Mouse (Mus musculus): ENCODE data around the gene Ankmy1. TPM values are rescaled to one million over a fixed set of nuclear protein-coding genes. Genes with fewer than 3 reads are reported as not detected.

Ankmy1 gene
- polyA plus RNA-seq, 1 experiment: 0.11 TPM

GRCm38 (mm10) chr1:92914239-92914638 is 11.5 kb upstream of the Ankmy1 start:
- WGBS: 80% methylated on average over 4 of the region's 4 CpGs
- DNase-seq (ENCODE audit: low read depth, low spot score): no peak

- 25% methylated on average over 1 of the region's 1 CpGs for WGBS
- no peak for DNase-seq (ENCODE audit: low read depth, low spot score)
These were observed 9.6 kb upstream of the Ankmy1 start for GRCm38 (mm10) chr1:92912286-92912685.

GRCm38 (mm10) chr1:92911721-92912138 is 9.0 kb upstream of the Ankmy1 start:
- DNase-seq (ENCODE audit: low read depth, low spot score): no peak
- WGBS: 15% methylated on average over 8 of the region's 8 CpGs

GRCm38 (mm10) chr1:92910925-92911720 is 8.4 kb upstream of the Ankmy1 start:
- WGBS: under 1% methylated on average over 77 of the region's 85 CpGs
- DNase-seq (ENCODE audit: low read depth, low spot score): no peak

DNA sequence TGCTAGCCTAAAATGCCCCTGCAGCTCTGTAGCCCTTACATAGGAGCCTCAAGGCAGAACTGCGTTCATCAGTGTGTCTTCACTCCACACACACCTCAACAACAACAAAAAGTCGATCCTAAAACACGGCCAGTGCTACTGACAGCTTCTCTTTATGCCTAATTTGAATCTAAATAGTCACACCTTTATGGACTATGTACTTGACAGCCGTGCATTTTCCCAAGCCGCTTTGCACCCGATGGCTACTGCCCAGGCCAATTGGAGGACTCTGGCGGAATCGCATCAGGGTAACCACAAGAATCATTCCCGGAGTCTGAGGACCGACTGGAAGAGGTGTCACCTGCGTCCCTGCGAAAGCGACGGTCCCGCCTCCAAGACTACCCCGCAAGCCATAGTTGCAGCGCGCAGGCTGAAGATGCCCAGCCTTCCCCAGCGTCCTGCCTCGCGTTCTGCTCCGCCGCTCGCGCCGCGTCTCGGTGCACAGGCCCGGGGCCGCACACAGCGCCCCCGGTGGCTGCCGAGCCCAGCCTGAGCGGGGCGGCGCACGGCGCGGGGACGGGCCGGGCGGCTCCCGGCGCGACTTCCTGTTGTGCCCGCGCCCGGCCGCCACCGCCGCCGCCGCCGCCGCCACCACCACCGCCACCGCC is 7.7 kb upstream of the Ankmy1 start, which contains the start of gene Rnpepl1:
Gene Rnpepl1, plus strand, starts transcription at position 545 of the 647 bp plus-strand sequence.
- DNase-seq (ENCODE audit: low read depth, low spot score): no peak
- under 1% methylated on average over 37 of the region's 57 CpGs for WGBS

DNA sequence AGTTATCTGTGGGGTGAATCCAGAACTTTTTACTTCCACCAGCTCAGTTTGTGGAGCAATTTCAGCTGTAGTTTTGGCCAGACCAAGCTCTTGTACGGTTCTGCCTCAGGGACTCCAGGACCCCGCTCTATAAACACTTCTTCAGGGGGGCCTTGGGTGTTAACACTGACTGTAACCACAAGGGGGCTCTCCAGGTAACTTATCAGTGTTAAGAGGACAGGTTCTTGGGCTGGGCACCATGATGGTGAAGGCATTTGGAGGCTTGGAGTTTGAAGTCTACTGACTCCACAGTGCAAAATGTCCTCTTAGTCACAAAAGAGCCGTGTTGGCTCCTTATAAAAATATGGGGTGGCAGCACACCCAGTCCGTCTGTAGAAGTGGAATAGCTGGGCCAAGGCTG is 6.4 kb upstream of the Ankmy1 start:
- 74% methylated on average over 4 of the region's 4 CpGs for WGBS
- no peak for DNase-seq (ENCODE audit: low read depth, low spot score)

- WGBS: 99% methylated on average over 3 of the region's 3 CpGs
- DNase-seq (ENCODE audit: low read depth, low spot score): no peak
These were observed 6.0 kb upstream of the Ankmy1 start for GRCm38 (mm10) chr1:92908664-92909063.

- WGBS: 38% methylated on average over 20 of the region's 20 CpGs
These were observed 5.1 kb upstream of the Ankmy1 start for GRCm38 (mm10) chr1:92907632-92908360.

GRCm38 (mm10) chr1:92906779-92907631 is 4.3 kb upstream of the Ankmy1 start, which contains the start of gene Dusp28:
Gene Dusp28, plus strand, starts transcription at chr1:92906981.
- DNase-seq (ENCODE audit: low read depth, low spot score): no peak
- WGBS: under 1% methylated on average over 81 of the region's 81 CpGs

More at GRCm38 (mm10) chr1:92907632-92908360, 5.1 kb upstream of the Ankmy1 start:
- DNase-seq (ENCODE audit: low read depth, low spot score): no peak

DNA sequence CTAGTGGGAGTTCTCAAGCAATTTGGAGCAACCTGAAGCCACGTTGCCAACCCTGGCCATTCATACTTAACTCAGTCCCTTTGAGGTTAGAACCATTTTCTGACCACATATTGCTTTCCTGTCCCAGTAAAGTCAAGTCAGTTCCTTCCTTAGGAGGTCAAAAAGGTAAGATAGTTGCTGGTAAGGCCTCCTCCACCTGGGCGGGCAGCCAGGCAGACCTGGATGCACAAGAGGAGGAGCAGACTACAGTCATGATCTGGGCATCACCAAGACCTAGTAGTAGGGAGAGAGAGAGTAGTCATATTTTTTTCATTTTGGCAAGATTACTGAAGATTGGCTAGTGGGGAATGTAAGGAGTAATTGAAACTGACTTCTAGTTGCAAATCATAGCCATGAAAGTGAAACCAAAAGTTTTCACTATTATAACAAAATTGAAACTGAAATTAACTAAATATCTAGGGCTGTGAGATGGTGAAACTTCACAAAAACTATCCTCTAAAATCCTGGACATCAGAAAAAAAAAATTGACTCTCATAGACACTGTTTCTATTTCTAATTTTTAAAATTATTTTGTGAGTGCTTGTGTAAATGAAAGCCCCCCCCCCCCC is 3.1 kb upstream of the Ankmy1 start:
- WGBS: 91% methylated on average over 2 of the region's 2 CpGs
- no peak for DNase-seq (ENCODE audit: low read depth, low spot score)

DNA sequence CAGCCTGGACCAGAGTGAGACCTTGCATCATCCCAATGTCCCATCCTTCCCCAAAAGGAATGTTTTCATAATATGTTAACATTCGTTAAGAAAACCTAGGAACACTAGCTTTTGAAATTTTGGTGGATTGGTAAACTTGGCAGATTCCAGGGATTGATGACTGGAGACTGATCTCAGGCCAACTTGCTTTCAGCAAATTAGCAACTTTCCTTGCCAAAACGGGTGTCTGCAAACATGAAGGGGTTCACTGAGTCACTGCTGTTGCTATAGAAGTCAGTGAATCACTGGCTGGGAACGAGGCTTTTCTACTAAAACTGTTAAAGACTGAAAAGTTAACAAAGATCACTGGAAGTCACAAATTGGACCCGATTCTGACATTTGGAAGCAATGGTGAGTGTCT is 921 bp upstream of the Ankmy1 start:
- 63% methylated on average over 4 of the region's 4 CpGs for WGBS
- DNase-seq (ENCODE audit: low read depth, low spot score): no peak

- WGBS: 19% methylated on average over 3 of the region's 3 CpGs
- DNase-seq (ENCODE audit: low read depth, low spot score): no peak
These were observed 7.6 kb downstream of the Ankmy1 start for GRCm38 (mm10) chr1:92895089-92895488.

DNA sequence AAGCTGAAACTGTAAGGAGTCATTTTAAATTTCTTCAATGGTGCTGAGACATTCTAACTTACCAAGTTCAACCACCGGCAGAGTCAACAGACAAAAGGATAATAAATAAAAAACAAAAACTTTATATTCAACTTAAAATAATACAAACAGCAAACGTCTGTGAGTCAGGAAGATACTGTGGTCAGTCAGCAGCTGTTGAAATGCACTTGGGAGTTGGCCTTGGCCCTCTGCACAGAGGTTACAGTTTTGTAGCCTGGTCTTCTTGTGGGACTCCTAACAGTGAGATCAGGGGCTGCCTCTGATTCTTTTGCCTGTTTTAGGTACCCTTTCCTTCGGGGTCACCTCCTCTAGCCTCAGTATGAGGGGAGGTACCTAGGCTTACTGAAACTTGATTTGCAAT is 8.8 kb downstream of the Ankmy1 start:
- WGBS: 52% methylated on average over 3 of the region's 3 CpGs
- DNase-seq (ENCODE audit: low read depth, low spot score): no peak

DNA sequence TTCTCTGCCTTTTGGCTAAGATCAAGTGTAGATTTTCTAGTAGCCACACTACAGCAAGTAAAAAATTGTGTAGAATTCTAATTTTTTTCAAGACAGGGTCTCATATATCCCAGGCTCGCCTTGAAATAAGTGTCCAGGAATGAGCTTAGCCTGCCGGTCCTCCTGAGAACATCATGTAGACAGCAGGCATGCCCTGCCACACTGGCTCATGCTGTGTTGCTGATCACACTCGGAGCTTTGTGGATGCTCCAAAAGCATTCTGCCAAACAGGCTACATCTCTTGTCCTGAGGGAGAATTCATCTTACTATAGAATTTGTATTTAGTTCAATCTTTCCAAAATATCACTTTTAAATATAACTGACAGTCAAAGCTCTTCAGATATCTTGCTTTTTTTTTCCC is 9.9 kb downstream of the Ankmy1 start:
- 59% methylated on average over 3 of the region's 3 CpGs for WGBS
- DNase-seq (ENCODE audit: low read depth, low spot score): no peak

GRCm38 (mm10) chr1:92888901-92889655 is 13.6 kb downstream of the Ankmy1 start:
- no peak for DNase-seq (ENCODE audit: low read depth, low spot score)
- WGBS: 49% methylated on average over 7 of the region's 7 CpGs

- no peak for DNase-seq (ENCODE audit: low read depth, low spot score)
- 72% methylated on average over 6 of the region's 6 CpGs for WGBS
These were observed 20.7 kb downstream of the Ankmy1 start for GRCm38 (mm10) chr1:92881982-92882381.

GRCm38 (mm10) chr1:92880101-92880500 is 22.6 kb downstream of the Ankmy1 start:
- WGBS: 60% methylated on average over 5 of the region's 5 CpGs
- no peak for DNase-seq (ENCODE audit: low read depth, low spot score)

GRCm38 (mm10) chr1:92879266-92879665 is 23.4 kb downstream of the Ankmy1 start:
- DNase-seq (ENCODE audit: low read depth, low spot score): no peak
- WGBS: 84% methylated on average over 12 of the region's 12 CpGs

Data from large intestine, adult 2 months (tissue).